Mouse (Mus musculus) heart, embryonic 11.5 days (tissue): ENCODE results near the gene 1600002K03Rik. TPM values are rescaled to one million over a fixed set of nuclear protein-coding genes. Genes with fewer than 3 reads are reported as not detected.

Source experiments
- ATAC-seq: fragments of 200-750 bp; cut with Nextera tagmentation; replicated peaks from 2 replicates; pipeline ENCODE4 v1.8.0; 2017; ENCODE audit warnings: moderate library complexity; ENCODE audit not compliant: insufficient number of reproducible peaks, low FRiP score, low TSS enrichment
- H3K27ac ChIP-seq: fragments of 300-500 bp; sonication (generic); 2 replicates; pipeline ENCODE4 v1.5.1; 2014; ENCODE audit warnings: mild to moderate bottlenecking, low read depth, low read length
- H3K27me3 ChIP-seq: fragments of 300-500 bp; sonication (generic); 2 replicates; pipeline ENCODE4 v1.6.1; 2014; ENCODE audit warnings: mild to moderate bottlenecking, low read length, mixed read lengths; ENCODE audit not compliant: control insufficient read depth, insufficient read depth
- H3K36me3 ChIP-seq: fragments of 300-500 bp; sonication (generic); 2 replicates; pipeline ENCODE4 v1.6.1; 2014; ENCODE audit warnings: mild to moderate bottlenecking, low read length, moderate library complexity, mixed read lengths; ENCODE audit not compliant: control insufficient read depth, insufficient read depth
- H3K4me1 ChIP-seq: fragments of 300-500 bp; sonication (generic); 2 replicates; pipeline ENCODE4 v1.6.1; 2014; ENCODE audit warnings: low read length; ENCODE audit not compliant: control insufficient read depth, insufficient read depth
- H3K4me2 ChIP-seq: fragments of 300-500 bp; sonication (generic); 2 replicates; pipeline ENCODE4 v1.6.1; 2014; ENCODE audit warnings: mild to moderate bottlenecking, moderate library complexity
- H3K4me3 ChIP-seq: fragments of 300-500 bp; sonication (generic); 2 replicates; pipeline ENCODE4 v1.5.1; 2014; ENCODE audit warnings: low read depth, low read length
- H3K9ac ChIP-seq: fragments of 300-500 bp; sonication (generic); 2 replicates; pipeline ENCODE4 v1.6.1; 2014; ENCODE audit warnings: mild to moderate bottlenecking, low read depth, low read length, moderate library complexity
- H3K9me3 ChIP-seq: fragments of 300-500 bp; sonication (generic); replicated peaks from 2 replicates; pipeline ENCODE4 v1.6.1; 2016; ENCODE audit warnings: low read length; ENCODE audit not compliant: control insufficient read depth
- WGBS: fragments of 180-500 bp; shearing (Covaris S2); extraction: QIAGEN DNeasy Blood & Tissue Kit; methylation state at CpG from one replicate; pipeline ENCODE4 v1.1.7; 2014; ENCODE audit not compliant: insufficient replicate concordance; 5-methylcytosine and 5-hydroxymethylcytosine counted together
- polyA plus RNA-seq: library from polyadenylated mRNA; unstranded; fragments of >200 nt; fragmentation: Nextera tagmentation; extraction: Ambion mirVana; gene quantifications from 2 replicates; pipeline ENCODE4 v1.2.1, GENCODE M21; 2014

The 1600002K03Rik gene
- polyA plus RNA-seq, 1 experiment from 2014 or later, result 12.4 TPM

DNA sequence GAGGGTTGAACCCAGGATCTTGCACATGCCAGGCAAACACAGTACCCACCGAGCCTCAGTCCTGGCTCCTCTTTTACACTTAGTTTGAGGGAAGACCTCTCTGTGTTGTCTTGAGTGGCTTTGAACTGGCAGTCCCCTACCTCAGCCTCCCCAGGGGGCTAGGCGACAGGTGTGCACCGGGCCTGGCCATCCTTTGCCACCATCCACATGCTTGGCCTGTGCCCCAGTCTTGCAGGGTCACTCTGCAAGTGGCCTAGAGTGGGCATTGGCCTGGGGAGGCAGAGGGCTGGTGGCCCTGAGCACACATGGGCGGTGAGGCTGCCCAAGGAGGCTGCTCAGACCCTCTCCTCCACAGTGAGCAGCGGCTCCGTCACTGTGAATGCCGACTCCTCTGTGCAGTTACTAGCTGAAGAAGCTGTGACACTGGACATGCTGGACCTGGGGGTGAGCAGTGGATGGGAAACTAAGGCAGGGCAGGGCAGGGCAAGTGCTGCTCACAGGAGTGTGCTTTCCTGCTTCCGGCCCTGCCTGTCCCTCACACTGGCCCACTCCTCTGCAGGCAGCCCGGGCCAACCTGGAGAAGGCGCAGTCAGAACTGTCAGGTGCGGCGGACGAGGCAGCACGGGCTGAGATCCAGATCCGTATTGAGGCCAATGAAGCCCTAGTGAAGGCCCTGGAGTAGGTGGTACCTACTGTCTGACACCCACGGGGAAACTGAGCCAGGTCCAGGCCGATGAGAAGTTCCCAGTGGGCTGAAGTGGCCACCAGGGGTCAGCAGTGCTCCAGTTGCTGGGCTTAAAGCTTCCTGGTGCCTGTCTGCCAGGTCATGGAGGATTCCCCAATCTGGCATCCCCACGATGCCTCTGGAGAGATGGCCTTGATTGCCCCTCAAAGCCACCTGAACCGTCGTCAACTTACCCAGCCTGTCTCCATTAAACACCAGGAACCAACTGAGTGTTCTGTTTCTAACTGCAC, 27.6 kb upstream of the 1600002K03Rik start:
- Histone ChIP-seq H3K27me3 (no peaks in the 10 kb centered on the region), H3K4me3 (peak overlapping the region; percentile 8; the same call in 1 of the 2 replicates), H3K4me1 (peaks cover 40% of the 10 kb centered on the region), H3K9ac (peak overlapping the region; percentile 3), H3K9me3 (no peaks in the 10 kb centered on the region), H3K36me3 (peaks cover 23% of the 10 kb centered on the region), H3K27ac (peak overlapping the region; percentile 99; the same call in 1 of the 2 replicates), H3K4me2 (peak overlapping the region; percentile 18)
- 74% methylated on average over 20 of the region's 20 CpGs for WGBS
- ATAC-seq, result no peak

DNA sequence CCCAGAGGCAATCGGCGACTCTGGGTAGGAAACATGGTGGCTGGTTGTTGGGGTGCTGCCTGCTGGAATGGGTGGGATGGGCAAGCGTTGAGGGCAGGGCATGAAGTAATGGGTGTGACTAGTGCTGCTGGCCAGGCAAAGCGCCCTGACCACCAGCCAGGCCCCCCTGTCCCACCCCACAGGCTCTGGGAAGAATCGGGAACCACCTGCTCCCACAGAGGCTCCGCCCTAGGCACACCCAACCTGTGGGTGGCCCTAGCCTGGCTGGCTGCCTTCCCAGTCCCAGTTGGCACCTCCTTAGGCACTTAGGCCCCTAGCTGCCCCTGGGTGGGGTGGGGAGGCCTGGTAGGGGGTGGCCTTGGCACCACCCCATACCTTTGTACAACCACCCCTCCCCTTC, 26.8 kb upstream of the 1600002K03Rik start:
- H3K4me1 ChIP-seq, result peaks cover 40% of the 10 kb centered on the region

DNA sequence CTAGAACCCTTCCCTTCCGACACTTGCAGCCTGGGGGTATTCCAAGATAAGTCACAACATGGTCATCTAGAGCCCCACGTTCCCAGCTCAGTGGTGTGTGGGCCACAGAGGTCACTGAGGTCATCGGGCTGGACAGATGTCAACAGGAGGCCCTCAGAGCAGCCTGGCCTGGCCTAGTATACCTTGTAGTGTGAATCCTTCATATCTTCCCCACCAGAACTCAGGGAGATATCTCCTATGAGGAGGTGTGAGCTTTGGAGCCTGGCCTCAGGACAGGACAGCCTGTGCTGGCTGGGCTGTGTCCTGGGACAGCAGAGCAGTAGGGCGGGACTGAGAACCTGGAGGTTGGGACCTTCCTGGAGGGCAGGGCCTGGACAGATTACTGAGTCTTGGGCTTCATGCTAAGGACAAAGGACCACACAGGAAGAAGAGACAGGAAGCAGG, 26.2 kb upstream of the 1600002K03Rik start:
- WGBS, result 51% methylated on average over 4 of the region's 4 CpGs
- H3K4me1 ChIP-seq, result peaks cover 40% of the 10 kb centered on the region
- no peaks in the 10 kb centered on the region for H3K9me3 ChIP-seq
- peak overlapping the region; percentile 2; the same call in 1 of the 2 replicates for H3K4me3 ChIP-seq
- H3K36me3 ChIP-seq, result peaks cover 26% of the 10 kb centered on the region
- H3K4me2 ChIP-seq, result peak overlapping the region; percentile 28
- H3K27ac ChIP-seq, result peak overlapping the region; percentile 99
- ATAC-seq, result no peak
- peak overlapping the region; percentile 63 for H3K9ac ChIP-seq
- no peaks in the 10 kb centered on the region for H3K27me3 ChIP-seq

More for the DNA sequence above, 26.8 kb upstream of the 1600002K03Rik start:
- Histone ChIP-seq H3K9ac (peak overlapping the region; percentile 63), H3K4me3 (peak overlapping the region; percentile 8; the same call in 1 of the 2 replicates), H3K27ac (peak overlapping the region; percentile 99), H3K4me2 (peak overlapping the region; percentile 18), H3K27me3 (no peaks in the 10 kb centered on the region), H3K36me3 (peaks cover 23% of the 10 kb centered on the region), H3K9me3 (no peaks in the 10 kb centered on the region)
- WGBS, result 80% methylated on average over 6 of the region's 6 CpGs
- no peak for ATAC-seq

DNA sequence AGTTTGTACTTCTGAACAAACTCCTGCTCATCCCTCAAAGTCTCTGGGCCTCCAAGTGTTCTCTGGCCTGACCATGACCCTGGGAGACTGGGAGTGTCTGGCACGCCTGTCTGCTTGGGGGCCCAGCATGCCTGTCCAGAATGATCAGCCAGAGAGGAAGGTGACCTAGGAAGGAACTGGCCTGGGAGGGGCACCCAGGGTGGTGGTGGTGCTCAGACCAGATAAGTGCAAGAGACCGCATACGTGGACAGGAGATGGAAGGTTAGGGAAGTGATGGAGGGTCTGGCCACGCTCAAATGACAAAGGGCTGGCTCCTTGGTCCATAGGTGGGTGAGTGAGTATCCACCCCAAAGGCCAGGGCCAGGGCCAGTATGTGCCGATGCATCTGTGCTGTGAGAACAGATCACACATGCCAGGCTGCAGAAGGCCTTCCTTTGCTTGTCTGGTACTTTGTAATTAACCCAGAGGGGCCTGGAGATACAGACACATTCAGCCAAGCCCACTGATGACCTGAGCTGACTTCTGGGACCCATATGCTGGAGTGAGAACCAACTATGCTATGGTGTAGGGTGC, 25.5 kb upstream of the 1600002K03Rik start:
- Histone ChIP-seq H3K4me3 (peak overlapping the region; percentile 96), H3K4me1 (peaks cover 42% of the 10 kb centered on the region), H3K27ac (peak overlapping the region; percentile 99), H3K9ac (peak overlapping the region; percentile 99), H3K4me2 (peak overlapping the region; percentile 92), H3K27me3 (no peaks in the 10 kb centered on the region), H3K36me3 (peaks cover 28% of the 10 kb centered on the region), H3K9me3 (no peaks in the 10 kb centered on the region)
- 47% methylated on average over 5 of the region's 5 CpGs for WGBS
- ATAC-seq, result no peak

DNA sequence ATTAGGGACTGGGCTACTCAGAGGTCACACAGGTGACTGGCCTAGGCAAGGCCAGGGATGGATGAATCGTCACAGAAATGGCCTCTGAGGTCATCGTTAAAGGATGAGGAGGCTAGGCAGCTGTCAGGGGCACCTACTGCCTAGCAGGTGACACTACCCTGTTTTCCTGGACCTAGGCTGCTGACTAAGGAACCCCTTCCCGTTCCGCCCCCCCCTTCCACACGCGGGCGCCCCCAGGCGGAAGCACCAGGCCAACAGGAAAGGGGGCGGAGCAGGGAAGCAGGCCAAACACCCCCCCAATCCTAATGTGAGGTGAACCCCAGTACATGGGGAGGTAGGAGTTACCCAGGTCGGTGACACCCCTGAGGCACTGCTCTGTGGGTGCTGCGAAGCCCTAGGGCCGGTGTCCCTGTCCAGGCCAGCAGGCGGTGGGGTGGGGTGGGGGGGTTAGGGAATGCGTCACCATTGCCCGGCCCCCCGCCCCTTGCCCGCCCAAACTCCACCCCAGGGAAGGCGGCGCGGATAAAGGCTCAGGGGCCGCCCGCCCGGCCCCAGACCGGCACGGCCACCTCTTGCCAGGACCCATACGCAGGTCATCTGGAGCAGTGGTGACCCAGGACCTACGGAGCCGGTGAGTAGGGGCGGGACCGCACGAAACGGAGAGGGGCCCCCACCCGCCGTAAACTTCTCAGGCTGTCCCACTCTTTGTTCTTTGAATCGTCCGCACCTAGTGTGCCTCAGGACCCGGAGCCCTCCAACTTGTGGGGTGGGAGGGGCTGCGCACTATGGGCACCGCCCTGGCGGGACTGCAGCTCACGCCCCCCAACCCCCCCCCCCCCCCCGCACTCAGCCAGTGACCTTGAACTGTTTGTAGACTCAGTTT, 24.8 kb upstream of the 1600002K03Rik start, which contains the start of gene Midn:
Midn (plus strand) TSS at position 554 of the 883 bp plus-strand sequence.
- ATAC-seq, result peak; percentile 59
- Histone ChIP-seq H3K9me3 (no peaks in the 10 kb centered on the region), H3K9ac (peak within 1 kb of the TSS; percentile 99), H3K27ac (peak within 1 kb of the TSS; percentile 99), H3K4me2 (peak within 1 kb of the TSS; percentile 92), H3K27me3 (no peaks in the 10 kb centered on the region), H3K36me3 (peaks cover 31% of the 10 kb centered on the region), H3K4me3 (peak within 1 kb of the TSS; percentile 96), H3K4me1 (peaks cover 45% of the 10 kb centered on the region)
- under 1% methylated on average over 33 of the region's 42 CpGs for WGBS

DNA sequence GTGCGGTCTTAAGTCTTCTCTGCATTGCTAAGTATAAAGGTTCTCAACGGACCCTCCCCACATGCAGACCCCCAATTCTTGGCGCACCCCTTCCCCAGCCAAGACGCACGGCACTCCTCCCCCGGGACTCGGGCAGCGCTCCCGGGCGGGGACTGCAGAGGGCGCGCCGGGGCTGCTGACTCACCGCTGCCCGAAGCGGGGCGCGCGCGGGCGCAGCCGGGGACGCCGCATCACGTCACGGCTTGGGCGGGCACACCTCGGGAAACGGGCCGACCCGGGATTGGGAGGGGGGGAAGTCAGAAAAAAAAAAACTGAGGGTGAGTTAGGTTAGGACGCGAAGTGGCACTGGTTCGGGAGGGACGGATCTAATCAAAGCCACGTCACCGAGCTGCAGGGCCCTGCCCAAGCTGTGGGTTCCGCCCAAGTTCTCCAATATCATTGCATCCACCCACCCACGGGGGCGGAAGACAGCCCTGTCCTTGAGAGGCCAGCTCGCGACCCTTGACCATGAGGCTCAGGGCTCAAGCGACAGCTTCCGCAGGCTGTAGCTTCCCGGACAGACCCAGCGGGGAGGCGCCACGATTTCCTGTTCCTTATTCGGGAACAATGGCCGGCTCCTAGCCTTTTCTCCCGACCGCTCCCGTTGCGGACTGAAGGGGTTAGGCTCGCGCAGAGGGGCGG, 24.0 kb upstream of the 1600002K03Rik start:
- peak; percentile 32 for ATAC-seq
- peak overlapping the region; percentile 99 for H3K9ac ChIP-seq
- H3K36me3 ChIP-seq, result peaks cover 38% of the 10 kb centered on the region
- peak overlapping the region; percentile 92 for H3K4me2 ChIP-seq
- H3K27me3 ChIP-seq, result no peaks in the 10 kb centered on the region
- WGBS, result 2% methylated on average over 56 of the region's 57 CpGs
- no peaks in the 10 kb centered on the region for H3K9me3 ChIP-seq
- H3K4me3 ChIP-seq, result peak overlapping the region; percentile 96
- peak overlapping the region; percentile 99 for H3K27ac ChIP-seq
- H3K4me1 ChIP-seq, result peaks cover 49% of the 10 kb centered on the region

DNA sequence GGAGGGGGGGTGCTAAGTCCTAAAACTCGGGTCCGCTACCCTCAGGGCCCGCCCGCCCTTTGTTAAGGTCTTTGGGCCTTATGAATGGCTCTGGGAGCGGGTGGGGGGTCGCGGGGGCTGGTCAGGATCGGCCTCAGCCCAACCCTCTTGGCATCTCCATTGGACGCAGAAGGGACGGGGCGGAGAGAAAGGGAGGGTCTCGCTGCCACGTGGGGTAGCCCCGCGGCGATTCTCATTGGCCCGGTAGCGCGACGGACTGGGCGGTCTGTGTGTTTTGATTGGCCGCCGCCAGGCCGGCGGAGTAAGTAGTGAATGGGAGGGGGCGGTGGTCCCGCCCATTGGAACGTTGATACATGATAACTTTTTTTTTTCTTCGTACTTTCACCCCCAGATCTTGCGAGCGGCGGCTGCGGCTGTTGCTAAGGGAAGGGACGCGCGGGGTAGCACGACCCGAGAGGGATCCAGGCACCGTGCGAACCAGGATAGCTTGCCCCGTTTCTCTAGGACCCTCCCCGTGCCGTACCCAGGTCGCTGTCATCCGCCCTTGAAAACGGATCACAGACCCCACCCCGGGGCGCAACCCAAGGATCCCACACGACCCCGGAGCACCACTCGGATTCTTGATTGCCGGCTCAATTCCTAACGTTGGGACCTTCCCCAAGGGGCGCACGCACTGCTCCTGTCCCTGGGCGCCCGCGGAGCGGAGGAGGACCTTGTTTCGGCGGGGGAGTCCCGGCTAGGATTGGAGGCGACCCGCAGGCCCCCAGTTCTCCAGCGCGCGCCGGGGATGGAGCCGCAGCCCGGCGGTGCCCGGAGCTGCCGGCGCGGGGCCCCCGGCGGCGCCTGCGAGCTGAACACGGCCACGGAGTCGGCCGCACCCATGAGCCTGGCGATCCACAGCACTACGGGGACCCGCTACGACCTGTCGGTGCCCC, 23.2 kb upstream of the 1600002K03Rik start:
- peak; percentile 79 for ATAC-seq
- WGBS, result under 1% methylated on average over 85 of the region's 88 CpGs
- peaks cover 54% of the 10 kb centered on the region for H3K4me1 ChIP-seq

More for the DNA sequence above, 23.2 kb upstream of the 1600002K03Rik start:
- H3K9ac ChIP-seq, result peak overlapping the region; percentile 99
- peak overlapping the region; percentile 96 for H3K4me3 ChIP-seq
- peaks cover 39% of the 10 kb centered on the region for H3K36me3 ChIP-seq
- H3K27ac ChIP-seq, result peak overlapping the region; percentile 99
- no peaks in the 10 kb centered on the region for H3K27me3 ChIP-seq
- H3K9me3 ChIP-seq, result no peaks in the 10 kb centered on the region
- peak overlapping the region; percentile 92 for H3K4me2 ChIP-seq
